Mouse (Mus musculus) forebrain, embryonic 12.5 days (tissue): ENCODE results near the gene Megf11. TPM values are rescaled to one million over a fixed set of nuclear protein-coding genes. Genes with fewer than 3 reads are reported as not detected.

Source experiments
- ATAC-seq: fragments of 200-750 bp; cut with Nextera tagmentation; 2 replicates; pipeline ENCODE4 v1.8.0; 2017; ENCODE audit warnings: moderate TSS enrichment; ENCODE audit not compliant: low FRiP score
- H3K27ac ChIP-seq: fragments of 300-500 bp; sonication (generic); 2 replicates; pipeline ENCODE4 v1.5.1; 2016; ENCODE audit warnings: mild to moderate bottlenecking
- H3K27me3 ChIP-seq: fragments of 300-500 bp; sonication (generic); 2 replicates; pipeline ENCODE4 v1.6.1; 2016; ENCODE audit warnings: mild to moderate bottlenecking
- H3K36me3 ChIP-seq: fragments of 300-500 bp; sonication (generic); replicated peaks from 2 replicates; pipeline ENCODE4 v1.6.1; 2016; ENCODE audit warnings: mild to moderate bottlenecking
- H3K4me1 ChIP-seq: fragments of 300-500 bp; sonication (generic); 2 replicates; pipeline ENCODE4 v1.6.1; 2016
- H3K4me2 ChIP-seq: fragments of 300-500 bp; sonication (generic); 2 replicates; pipeline ENCODE4 v1.6.1; 2016; ENCODE audit warnings: mild to moderate bottlenecking, moderate library complexity
- H3K4me3 ChIP-seq: fragments of 300-500 bp; sonication (generic); replicated peaks from 2 replicates; pipeline ENCODE4 v1.5.1; 2016; ENCODE audit warnings: mild to moderate bottlenecking
- H3K9ac ChIP-seq: fragments of 300-500 bp; sonication (generic); 2 replicates; pipeline ENCODE4 v1.6.1; 2016; ENCODE audit warnings: mild to moderate bottlenecking
- H3K9me3 ChIP-seq: fragments of 300-500 bp; sonication (generic); 2 replicates; pipeline ENCODE4 v1.6.1; 2016
- WGBS: fragments of 180-500 bp; shearing (Covaris S2); methylation state at CpG from one replicate; pipeline ENCODE4 v1.1.7; 2016; 5-methylcytosine and 5-hydroxymethylcytosine counted together
- polyA plus RNA-seq: library from polyadenylated mRNA; unstranded; fragments of >200 nt; fragmentation: Nextera tagmentation; extraction: Ambion mirVana; gene quantifications from 2 replicates; pipeline ENCODE4 v1.2.1, GENCODE M21; 2016

Gene Megf11
- polyA plus RNA-seq, 1 experiment from 2014 or later = 3.8 TPM

DNA sequence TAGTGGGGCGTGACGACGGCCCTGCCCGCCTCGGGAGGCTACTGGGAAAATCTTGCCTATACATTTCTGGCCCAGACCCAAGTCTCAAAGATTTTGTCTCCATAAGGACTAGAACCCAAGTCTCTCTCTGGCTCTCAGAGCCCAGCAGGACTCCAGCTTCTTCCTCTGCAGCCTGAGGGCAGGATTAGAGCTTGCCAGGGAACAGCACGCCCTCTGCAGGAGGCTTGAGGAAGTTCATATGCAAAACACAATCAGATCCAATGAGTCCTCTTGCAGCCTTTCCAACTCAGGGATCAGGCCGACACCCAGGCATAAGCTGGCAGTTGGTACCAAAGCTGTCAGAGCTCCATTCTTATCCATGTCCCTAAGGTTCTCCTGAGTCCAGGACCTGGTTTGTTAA, 122.6 kb downstream of the Megf11 start:
- 40% methylated on average over 7 of the region's 7 CpGs for WGBS
- ATAC-seq = no peak
- Histone ChIP-seq H3K9ac (no peak overlapping the region), H3K4me1 (peaks cover 9% of the 10 kb centered on the region), H3K4me3 (no peak overlapping the region), H3K36me3 (no peaks in the 10 kb centered on the region), H3K9me3 (no peaks in the 10 kb centered on the region), H3K27ac (no peak overlapping the region), H3K27me3 (peaks cover 9% of the 10 kb centered on the region; the same call in 1 of the 2 replicates), H3K4me2 (no peak overlapping the region)

DNA sequence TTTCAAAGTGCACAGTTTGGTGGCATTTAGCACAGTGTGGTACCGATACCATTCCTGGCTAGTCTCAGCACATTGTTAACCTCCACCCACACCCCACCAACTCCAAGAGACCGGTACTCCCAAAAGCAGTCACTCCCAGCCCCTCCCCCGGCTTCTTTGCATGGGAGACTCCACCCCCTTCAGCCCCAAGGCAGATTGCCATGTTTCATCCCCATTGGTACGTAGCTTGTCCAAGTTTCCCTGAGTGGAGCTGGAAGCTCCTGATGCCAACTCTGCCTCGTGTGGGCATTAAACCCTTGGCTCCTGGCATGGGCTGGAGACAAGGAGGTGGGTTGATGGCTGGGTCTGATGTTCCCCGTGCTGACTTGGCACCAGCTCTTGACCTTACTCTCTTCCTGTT, 129.4 kb downstream of the Megf11 start:
- no peak overlapping the region for H3K27ac ChIP-seq
- 64% methylated on average over 6 of the region's 6 CpGs for WGBS
- no peak overlapping the region for H3K4me3 ChIP-seq
- H3K36me3 ChIP-seq = no peaks in the 10 kb centered on the region
- no peak overlapping the region for H3K4me2 ChIP-seq
- no peak for ATAC-seq
- H3K4me1 ChIP-seq = peaks cover 2% of the 10 kb centered on the region; the same call in 1 of the 2 replicates
- no peaks in the 10 kb centered on the region for H3K9me3 ChIP-seq
- peaks cover 34% of the 10 kb centered on the region; the same call in 1 of the 2 replicates for H3K27me3 ChIP-seq
- no peak overlapping the region for H3K9ac ChIP-seq

DNA sequence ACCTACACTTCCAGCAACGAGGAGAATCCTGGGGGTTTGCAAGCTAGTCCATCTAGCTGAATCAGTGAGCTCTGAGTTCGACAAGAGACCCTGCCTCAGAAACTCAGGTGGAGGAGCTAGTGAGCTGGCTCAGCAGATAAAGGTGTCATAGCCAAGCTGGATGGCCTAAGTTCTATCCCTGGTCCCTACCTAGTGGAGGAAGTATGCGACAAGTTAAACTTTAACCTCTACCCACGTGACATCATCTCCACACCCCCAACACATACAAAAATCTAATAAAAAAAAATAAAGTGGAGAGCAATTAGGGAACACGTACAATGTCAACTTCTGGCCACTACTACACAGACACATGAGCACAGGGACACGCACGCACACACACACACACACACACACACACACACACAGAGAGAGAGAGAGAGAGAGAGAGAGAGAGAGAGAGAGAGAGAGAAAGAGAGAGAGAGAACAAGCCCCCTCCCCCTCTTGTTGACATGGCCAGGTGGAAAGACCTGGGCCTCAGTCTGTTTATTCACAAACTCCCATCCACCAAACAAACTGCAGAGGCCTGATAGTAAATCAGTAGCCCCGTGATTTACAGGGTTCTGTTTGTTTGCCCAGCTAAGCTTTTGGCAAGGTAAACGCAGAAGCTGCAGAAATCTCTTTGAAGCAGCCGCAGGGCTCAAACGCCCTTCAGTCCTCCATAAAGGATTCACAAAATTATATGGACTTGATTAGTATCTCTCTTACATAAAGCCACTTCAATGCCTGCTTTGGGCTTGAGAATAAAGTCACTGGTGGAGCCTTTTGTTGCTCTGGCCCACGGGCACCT, 134.7 kb downstream of the Megf11 start:
- H3K4me2 ChIP-seq = no peak overlapping the region
- no peak overlapping the region for H3K4me3 ChIP-seq
- H3K4me1 ChIP-seq = peaks cover 27% of the 10 kb centered on the region
- no peak for ATAC-seq
- peaks cover 30% of the 10 kb centered on the region; the same call in 1 of the 2 replicates for H3K27me3 ChIP-seq
- H3K9me3 ChIP-seq = no peaks in the 10 kb centered on the region
- H3K27ac ChIP-seq = 0 out of 2 replicates have a peak overlapping the region, but pooled peaks have one; percentile 31
- WGBS = 44% methylated on average over 12 of the region's 12 CpGs
- H3K36me3 ChIP-seq = no peaks in the 10 kb centered on the region
- no peak overlapping the region for H3K9ac ChIP-seq

DNA sequence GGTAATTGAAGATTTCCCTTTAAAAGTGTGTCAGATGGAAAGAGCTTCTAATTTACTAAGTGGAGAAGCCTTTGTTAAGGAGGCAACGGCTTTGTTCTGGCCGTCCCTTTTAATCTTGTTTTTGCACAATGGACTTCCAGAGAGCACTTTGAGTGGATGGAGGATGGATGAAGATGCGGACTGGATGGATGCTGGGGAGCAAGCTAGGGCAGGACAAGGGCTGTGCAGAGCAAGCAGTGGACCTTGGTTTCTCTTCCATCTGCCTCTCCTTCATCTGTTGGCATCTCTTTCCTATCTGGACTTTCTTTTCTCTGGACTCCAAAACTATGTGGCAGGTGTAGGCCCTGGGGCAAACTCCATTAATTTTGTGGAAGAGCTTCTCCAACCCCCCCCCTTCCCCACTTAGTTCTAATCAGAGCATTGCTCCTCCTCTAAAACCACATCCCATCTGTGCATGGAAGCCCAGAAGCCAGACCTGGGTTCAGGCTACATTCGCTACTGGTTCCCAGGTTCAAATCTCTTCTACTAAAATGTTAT, 135.4 kb downstream of the Megf11 start:
- Histone ChIP-seq H3K4me3 (no peak overlapping the region), H3K27me3 (peaks cover 30% of the 10 kb centered on the region; the same call in 1 of the 2 replicates), H3K9ac (no peak overlapping the region), H3K4me1 (peaks cover 27% of the 10 kb centered on the region), H3K4me2 (no peak overlapping the region), H3K27ac (no peak overlapping the region), H3K9me3 (no peaks in the 10 kb centered on the region), H3K36me3 (no peaks in the 10 kb centered on the region)
- ATAC-seq = no peak
- WGBS = 28% methylated on average over 4 of the region's 4 CpGs

DNA sequence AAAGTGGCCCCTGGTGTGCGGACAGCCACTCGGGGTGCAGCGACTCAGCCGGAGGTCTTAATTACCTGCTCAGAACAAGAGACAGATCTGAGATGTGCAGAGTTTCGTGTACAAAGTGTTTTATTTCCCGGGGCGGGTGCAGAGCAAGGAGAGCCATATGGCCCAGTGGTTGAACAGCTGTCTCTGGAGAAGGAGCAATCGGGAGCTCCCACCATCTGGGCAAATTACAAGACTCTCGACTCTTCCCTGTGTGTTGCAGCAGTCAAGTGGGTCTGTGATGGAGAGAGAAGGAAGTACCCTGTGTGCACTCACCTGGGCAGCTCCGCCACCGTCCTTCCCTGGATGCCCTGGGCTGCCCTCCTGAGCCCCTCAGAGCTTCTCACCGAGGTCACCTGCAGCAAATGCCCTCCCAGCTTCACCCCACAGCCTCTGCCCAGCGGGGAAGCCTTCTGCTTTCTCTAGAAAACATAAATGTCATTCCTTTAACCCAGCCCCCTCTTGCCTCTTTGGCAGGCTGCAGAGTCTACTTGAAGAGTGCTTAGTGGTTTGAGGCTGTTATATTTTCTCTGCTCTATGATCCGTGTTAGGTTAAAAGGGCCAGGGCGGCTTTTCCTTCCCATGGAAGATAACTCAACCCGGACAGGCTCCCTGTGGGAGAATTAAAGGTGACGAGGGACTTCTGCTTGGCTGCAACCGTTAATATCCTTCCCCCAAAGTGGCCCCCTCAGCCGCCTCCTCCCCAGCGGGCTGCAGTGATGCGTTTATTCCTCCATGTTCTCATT, 138.0 kb downstream of the Megf11 start:
- Histone ChIP-seq H3K4me1 (peaks cover 27% of the 10 kb centered on the region), H3K36me3 (no peaks in the 10 kb centered on the region), H3K9me3 (no peaks in the 10 kb centered on the region), H3K9ac (no peak overlapping the region), H3K4me2 (no peak overlapping the region), H3K27me3 (peaks cover 11% of the 10 kb centered on the region; the same call in 1 of the 2 replicates), H3K4me3 (no peak overlapping the region), H3K27ac (no peak overlapping the region)
- no peak for ATAC-seq
- 61% methylated on average over 21 of the region's 21 CpGs for WGBS

DNA sequence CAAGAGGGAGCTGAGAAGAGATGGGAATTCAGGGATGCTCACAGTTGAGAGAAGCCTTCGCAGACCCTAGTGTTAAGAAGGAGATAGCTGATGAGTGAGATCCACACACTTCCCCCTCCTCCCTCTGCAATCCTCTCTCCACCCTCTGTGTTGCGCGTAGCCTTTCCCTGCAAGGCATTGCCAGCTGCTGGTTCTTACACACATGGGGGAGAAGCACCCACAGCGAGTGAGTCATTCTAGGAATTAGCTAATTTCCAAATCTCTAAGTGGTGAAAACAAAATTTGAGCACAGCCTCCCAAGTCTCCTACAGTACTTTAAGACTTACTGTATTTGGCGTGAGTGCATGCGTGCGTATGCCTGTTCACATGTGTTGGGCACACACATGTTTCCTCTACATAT, 142.6 kb downstream of the Megf11 start:
- 90% methylated on average over 7 of the region's 7 CpGs for WGBS
- Histone ChIP-seq H3K36me3 (no peaks in the 10 kb centered on the region), H3K9me3 (no peaks in the 10 kb centered on the region), H3K27ac (no peak overlapping the region), H3K4me2 (no peak overlapping the region), H3K9ac (no peak overlapping the region), H3K4me3 (no peak overlapping the region), H3K27me3 (peaks cover 11% of the 10 kb centered on the region; the same call in 1 of the 2 replicates), H3K4me1 (peaks cover 19% of the 10 kb centered on the region)
- ATAC-seq = no peak

DNA sequence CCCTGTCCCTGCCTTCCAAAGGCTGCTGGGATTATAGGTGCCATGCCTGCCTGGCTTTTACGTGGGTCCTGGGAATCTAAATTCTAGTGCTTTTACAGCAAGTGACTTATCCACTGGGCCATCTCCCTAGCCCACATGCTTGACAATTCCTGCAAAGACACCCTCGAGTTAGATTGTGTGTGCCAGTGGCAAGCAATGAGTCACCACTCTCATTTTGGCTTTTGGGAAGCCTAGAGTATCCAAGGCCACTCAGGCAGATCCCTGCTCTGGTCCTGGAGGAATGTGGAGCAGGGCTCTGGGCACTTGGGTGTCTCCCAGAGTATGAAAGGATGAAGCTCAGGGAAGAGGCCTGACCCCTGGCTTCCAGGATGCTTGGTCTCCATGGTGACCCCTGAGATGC, 143.2 kb downstream of the Megf11 start:
- H3K27ac ChIP-seq = no peak overlapping the region
- no peak overlapping the region for H3K4me2 ChIP-seq
- no peak for ATAC-seq
- no peak overlapping the region for H3K4me3 ChIP-seq
- no peaks in the 10 kb centered on the region for H3K9me3 ChIP-seq
- no peaks in the 10 kb centered on the region for H3K36me3 ChIP-seq
- H3K9ac ChIP-seq = no peak overlapping the region
- peaks cover 11% of the 10 kb centered on the region; the same call in 1 of the 2 replicates for H3K27me3 ChIP-seq
- 63% methylated on average over 2 of the region's 2 CpGs for WGBS
- peaks cover 18% of the 10 kb centered on the region for H3K4me1 ChIP-seq

DNA sequence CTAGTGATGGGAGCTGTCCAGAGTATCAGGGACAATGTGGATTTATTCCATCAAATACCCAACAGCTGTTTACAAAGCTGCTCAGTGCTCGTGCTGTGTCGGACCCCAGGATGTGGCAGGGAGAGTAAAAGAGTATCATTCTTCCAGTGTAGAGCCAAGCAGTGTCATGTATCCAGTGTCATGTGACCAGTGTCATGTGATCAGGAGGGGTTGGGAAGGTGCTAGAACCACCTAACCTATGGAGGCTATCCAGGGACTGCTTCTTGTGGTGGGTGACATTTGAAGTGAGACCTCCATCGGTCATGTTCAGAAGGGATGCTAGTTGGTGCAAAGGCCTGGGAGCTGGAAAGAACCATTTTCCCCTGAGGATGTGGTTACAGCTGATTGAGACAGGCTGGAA, 146.5 kb downstream of the Megf11 start:
- Histone ChIP-seq H3K9ac (no peak overlapping the region), H3K27me3 (peaks cover 11% of the 10 kb centered on the region; the same call in 1 of the 2 replicates), H3K27ac (no peak overlapping the region), H3K9me3 (no peaks in the 10 kb centered on the region), H3K4me2 (no peak overlapping the region), H3K4me1 (peaks cover 17% of the 10 kb centered on the region), H3K36me3 (no peaks in the 10 kb centered on the region), H3K4me3 (no peak overlapping the region)
- ATAC-seq = no peak
- WGBS = 86% methylated on average over 3 of the region's 3 CpGs

DNA sequence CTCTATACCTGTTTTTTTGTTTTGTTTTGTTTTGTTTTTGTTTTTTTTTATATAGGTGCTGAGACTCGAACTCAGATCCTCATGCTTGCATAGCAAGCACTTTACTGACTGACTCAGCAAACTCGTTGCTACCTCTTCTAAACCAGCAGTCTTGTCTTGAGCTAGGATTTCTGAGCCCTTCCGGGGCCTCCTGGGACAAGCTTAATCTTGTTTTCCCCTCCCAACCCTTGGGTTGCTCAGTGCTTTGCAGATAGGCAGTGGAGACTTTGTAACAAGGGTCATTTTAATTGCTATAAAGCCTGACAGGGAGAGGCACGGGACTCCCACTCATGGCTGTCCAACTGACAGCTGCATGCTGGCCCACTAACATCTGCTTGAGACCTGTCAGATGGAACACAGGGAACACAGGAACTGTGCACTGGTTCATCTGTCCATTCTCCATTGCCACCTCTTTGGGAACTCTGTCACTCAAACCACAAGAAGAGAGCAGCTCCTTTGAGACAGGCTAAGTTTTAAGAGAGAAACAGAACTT, 147.4 kb downstream of the Megf11 start:
- 46% methylated on average over 4 of the region's 4 CpGs for WGBS
- H3K9ac ChIP-seq = no peak overlapping the region
- H3K4me2 ChIP-seq = no peak overlapping the region
- H3K4me3 ChIP-seq = no peak overlapping the region
- H3K36me3 ChIP-seq = no peaks in the 10 kb centered on the region
- H3K27me3 ChIP-seq = peaks cover 11% of the 10 kb centered on the region; the same call in 1 of the 2 replicates
- no peak for ATAC-seq
- H3K4me1 ChIP-seq = peaks cover 17% of the 10 kb centered on the region
- H3K9me3 ChIP-seq = no peaks in the 10 kb centered on the region
- H3K27ac ChIP-seq = no peak overlapping the region

DNA sequence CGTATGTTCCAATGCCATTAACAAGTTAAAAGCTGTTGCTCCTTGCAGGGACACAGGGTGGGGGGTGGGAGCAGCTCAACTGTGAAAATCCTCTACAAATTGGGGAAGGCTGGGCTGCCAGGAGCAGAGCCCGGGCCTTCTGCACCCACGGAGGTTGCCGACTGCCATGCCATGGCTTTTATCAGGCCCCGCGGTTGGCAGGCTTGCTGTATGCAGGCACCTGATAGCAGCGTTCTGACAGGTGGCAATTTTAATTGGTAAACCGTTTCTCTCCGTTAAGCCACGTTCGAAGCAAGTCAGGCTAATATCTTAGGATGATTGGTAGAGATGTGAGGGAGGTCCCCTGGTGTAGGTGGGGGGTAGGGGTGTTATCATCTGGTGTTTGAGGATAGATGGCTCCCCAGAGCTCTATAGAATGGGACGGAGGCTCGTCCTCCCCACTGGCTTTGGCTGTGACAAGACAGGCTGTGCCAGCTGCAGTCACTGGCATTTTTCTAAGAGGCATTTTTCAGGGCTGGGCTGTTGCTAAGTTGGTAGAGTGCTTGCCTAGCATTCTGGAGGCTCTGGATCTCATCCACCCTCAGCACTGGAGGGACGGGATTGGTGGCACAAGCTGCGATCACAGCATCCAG, 148.2 kb downstream of the Megf11 start:
- Histone ChIP-seq H3K9ac (no peak overlapping the region), H3K4me1 (peaks cover 17% of the 10 kb centered on the region), H3K9me3 (no peaks in the 10 kb centered on the region), H3K4me3 (no peak overlapping the region), H3K27me3 (peaks cover 16% of the 10 kb centered on the region; the same call in 1 of the 2 replicates), H3K36me3 (no peaks in the 10 kb centered on the region), H3K27ac (no peak overlapping the region), H3K4me2 (no peak overlapping the region)
- no peak; the same call in 1 of the 2 replicates for ATAC-seq
- WGBS = 29% methylated on average over 15 of the region's 15 CpGs

DNA sequence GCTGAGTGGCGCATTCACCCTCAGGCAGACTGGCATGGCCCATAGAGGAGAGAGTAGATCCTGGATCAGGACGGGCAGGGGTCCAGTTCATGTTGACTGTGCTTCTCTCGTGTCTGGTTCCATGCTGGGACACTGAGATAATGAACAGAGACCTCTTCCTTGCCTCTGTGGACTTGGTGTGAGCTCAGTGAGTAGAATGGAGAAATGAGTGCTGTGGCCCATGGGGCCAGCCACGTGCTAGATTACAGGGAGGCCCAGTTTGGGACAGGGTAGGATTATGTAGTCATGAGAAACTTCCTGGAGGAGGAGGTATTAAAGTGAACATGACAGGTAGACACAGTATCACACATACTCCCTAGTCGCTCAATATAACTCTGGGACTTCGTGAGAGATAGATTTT, 148.9 kb downstream of the Megf11 start:
- H3K4me3 ChIP-seq = no peak overlapping the region
- H3K4me2 ChIP-seq = no peak overlapping the region
- no peaks in the 10 kb centered on the region for H3K36me3 ChIP-seq
- H3K4me1 ChIP-seq = peaks cover 11% of the 10 kb centered on the region
- H3K9ac ChIP-seq = no peak overlapping the region
- H3K27me3 ChIP-seq = peaks cover 18% of the 10 kb centered on the region; the same call in 1 of the 2 replicates
- 83% methylated on average over 6 of the region's 6 CpGs for WGBS
- no peaks in the 10 kb centered on the region for H3K9me3 ChIP-seq
- no peak for ATAC-seq
- H3K27ac ChIP-seq = no peak overlapping the region
